Mouse (Mus musculus): Measurements from ENCODE around the gene Babam2. TPM values are rescaled to one million over a fixed set of nuclear protein-coding genes. Genes with fewer than 3 reads are reported as not detected.

The Babam2 gene
- total RNA-seq, 2 experiments from 2014 or later: 31.2 to 32.1 TPM

- DNase-seq (ENCODE audit: low spot score): no peak
- intact Hi-C loops (cut with DNase I): loop anchor here (5.0 kb wide), 1 partner anchor 47 kb away; no protein-coding TSS in a partner anchor
Measured at GRCm38 (mm10) chr5:32085566-32085965, 388.1 kb downstream of the Babam2 start.

GRCm38 (mm10) chr5:32085971-32086370 is 388.5 kb downstream of the Babam2 start:
- DNase-seq (ENCODE audit: low spot score): no peak
- intact Hi-C loops (cut with DNase I): loop anchor here (5.0 kb wide), 1 partner anchor 46 kb away; no protein-coding TSS in a partner anchor

DNA sequence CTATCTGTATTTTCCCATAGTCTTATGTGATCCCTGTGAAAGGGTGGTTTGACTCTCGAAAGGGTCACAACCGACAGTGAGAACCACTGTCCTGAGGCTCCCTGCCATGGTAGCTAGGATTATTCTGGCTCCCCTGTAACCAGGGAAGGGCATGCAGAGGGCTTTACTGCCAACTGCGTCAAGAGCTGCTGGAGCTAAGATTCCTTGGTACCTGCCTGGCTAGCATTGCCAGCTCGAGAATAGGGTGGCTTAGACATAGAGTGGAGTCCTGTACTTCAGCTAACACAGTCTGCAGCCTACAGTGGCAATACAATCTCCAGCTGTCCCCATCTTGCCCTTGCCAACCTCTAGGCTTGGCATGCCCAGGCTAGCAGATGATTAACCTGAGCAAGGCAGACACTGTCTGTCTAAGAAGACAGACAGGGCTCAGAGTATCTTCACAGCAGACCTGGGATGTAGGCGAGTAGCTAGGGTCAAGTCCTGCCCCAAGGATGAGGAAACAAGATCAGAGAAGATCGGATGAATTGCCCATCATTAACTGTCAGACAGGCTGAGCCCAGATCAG is 389.1 kb downstream of the Babam2 start:
- DNase-seq (ENCODE audit: low spot score): no peak
- intact Hi-C loops (cut with DNase I): loop anchor here (5.0 kb wide), 1 partner anchor 46 kb away; no protein-coding TSS in a partner anchor

- no peak for DNase-seq (ENCODE audit: low spot score)
- intact Hi-C loops (cut with DNase I): loop anchor here (5.0 kb wide), 1 partner anchor 43 kb away; no protein-coding TSS in a partner anchor
Measured at GRCm38 (mm10) chr5:32089481-32089880, 392.0 kb downstream of the Babam2 start.

DNA sequence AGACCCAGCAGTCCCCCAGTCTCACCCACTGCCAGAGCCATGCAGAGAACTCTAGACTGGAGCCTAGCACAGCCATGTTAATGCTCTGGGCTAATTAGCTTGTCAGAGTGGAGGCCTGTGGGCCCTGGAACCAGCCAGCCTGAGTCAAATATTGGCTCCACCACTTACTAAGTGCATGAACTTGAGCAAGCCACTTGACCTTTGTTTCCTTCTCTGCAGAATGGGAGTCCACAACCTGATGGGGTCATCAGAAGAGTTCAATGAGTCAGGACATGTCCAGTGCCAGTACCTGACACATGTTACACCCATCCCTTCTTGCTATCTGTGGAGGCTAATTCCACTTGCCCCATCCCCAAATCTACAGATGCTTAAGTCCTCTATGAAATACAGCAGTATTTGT is 394.8 kb downstream of the Babam2 start:
- intact Hi-C loops (cut with DNase I): no loop called here

GRCm38 (mm10) chr5:32098691-32099090 is 401.2 kb downstream of the Babam2 start:
- no peak for DNase-seq (ENCODE audit: low spot score)
- intact Hi-C loops (cut with DNase I): no loop called here

More for the DNA sequence above, 394.8 kb downstream of the Babam2 start:
- DNase-seq (ENCODE audit: low spot score): no peak

DNA sequence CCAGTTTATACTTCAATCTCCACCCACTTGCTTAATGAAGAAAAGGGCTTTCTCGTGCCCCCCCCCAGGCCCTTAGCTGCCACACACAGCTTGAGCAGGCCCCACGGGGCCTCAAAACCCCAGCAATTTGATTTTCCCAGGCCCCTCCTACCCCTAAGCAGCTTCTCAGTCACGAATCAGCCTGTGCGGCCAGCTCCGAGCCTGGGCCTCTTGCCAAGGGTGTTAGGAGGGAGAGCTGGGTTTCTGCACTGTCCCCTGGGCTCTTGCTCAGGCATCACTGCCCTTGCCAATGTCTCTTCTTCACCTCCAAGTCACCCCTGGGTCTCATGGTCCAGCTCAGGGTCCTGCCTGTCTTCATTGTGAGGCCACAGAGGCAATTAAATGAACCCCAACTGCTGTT is 405.0 kb downstream of the Babam2 start:
- DNase-seq (ENCODE audit: low spot score): peak; percentile 63
- intact Hi-C loops (cut with DNase I): no loop called here

DNA sequence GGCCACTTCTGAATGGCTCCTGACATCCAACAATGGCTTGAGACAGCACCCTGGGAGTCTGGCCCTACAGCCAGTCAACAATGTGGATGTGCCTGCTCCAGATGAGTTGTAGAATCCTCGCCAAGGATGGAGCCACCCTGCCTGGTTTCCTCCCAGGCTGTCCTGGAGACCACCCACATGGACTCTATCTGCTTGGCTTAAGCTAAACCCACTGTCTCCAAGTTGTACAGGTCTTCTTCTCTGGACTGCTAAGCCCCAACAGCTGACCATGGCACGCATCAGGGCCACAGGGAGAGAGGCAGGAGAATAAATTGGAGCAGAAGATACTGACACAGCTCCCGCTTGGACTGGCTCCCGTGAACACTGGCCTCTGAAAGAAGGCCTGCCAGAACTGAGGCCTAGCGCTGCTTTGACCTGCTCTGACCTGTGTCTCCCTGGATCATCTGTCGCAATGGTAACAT is 405.5 kb downstream of the Babam2 start:
- intact Hi-C loops (cut with DNase I): no loop called here
- DNase-seq (ENCODE audit: low spot score): peak; percentile 50

- intact Hi-C loops (cut with DNase I): no loop called here
- DNase-seq (ENCODE audit: low spot score): no peak
Measured at GRCm38 (mm10) chr5:32103545-32103944, 406.1 kb downstream of the Babam2 start.

DNA sequence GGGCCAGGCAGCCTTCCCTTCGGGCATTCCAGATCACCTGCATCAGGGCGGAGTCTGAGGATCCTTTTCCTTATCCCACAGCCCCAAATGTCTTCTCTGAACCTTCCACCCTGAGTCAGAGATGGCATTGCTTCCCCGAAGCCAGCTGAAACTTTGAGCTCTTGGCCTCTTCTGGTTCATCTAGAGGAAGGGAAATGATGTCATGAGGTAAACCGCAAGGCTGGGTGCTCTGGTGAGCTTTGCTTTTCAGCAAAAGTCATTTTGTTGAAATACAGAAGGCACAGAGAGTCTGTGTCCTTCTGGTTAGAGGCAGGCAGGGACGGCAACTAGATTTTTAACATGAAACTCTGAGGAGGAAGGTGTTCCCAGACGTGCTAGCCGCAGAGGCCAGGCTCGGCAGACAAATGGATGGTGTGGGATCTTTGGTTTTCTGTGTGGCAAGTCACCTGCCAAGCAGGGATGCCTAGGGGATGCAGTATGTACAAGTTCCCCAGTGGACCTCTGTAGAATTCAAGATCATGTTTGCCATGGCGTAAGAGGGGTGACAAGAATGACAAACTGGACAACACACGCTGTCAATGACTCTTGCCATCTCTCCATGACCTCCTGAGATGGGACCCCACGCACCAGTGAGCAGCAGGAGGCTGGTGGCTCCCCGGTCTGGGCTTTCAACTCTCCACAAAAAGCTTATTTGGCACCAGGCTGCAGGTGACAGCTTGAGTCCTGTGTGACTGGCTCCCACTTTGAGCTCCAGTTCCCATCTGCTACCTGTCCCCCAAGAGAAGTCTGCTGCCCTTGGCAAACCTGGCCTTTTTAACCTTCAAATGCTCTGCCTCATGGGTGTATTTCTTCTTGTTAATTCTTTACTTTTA is 406.9 kb downstream of the Babam2 start:
- intact Hi-C loops (cut with DNase I): no loop called here
- DNase-seq (ENCODE audit: low spot score): no peak

DNA sequence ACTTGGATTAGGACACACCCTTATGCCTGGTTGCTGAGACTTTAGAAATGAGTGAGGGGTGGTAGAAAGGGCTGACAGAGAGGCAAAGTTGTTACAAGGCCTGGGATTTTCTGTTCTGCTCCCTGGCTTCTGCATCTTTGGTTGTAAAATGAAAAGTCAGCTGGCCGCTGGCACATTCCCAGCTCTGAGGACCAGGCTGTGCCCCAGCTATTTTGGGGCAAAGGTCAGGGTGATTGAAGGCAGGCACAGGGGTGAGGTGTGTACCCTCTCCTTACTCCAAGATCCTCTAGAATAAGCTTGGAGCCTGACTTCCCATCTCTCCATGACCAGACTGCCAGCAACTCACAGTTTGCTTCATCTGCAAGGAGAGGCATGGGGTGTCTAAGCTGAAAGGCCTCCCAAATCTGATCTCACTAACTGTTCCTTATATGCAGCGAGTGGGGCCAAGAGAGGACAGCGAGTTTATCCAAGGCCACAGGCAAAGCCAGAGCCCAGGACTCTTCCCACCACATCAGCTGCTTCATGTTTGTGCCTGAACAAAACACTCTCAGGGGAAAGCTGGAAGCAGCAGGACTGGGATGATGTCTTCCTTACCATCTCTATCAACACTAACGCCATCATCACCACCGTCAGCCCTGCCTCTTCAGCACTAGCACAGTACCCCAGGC is 409.1 kb downstream of the Babam2 start:
- DNase-seq (ENCODE audit: low spot score): peak; percentile 19
- intact Hi-C loops (cut with DNase I): no loop called here

- intact Hi-C loops (cut with DNase I): no loop called here
Measured at GRCm38 (mm10) chr5:32110651-32111050, 413.2 kb downstream of the Babam2 start.

DNA sequence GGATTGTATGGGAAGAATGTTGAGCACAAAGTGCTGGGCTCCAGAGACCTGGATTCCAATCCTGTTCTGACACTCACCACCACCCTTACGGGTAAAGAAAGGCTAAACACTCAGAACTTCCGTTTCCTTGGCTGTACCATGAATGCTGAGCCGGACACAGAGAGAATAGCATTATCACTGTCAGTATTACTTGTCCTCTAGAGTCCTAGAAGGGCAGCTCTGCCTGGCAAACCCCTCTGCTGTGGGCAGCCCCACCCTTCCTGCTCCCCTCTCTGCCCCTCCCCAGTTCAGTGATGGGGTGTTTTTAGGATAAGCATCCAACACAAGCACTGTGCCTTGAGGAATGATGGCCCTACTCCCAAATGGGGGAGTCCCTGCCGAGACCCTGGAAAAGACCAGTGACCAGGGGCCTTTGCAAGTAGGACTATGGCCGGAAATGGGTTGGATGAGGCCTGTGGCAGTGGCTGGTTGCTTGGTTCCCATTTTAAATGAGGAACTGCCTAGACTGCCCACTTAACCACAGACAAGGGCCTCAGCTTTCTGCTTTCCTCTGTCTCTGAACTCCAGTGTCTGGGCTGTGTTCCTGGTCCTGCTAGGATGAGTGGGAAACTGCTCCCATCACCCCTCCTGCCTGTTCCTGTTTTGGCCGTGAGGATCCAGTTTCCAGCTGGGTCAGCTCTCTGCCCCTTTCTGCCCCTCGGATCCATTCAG is 414.9 kb downstream of the Babam2 start:
- DNase-seq (ENCODE audit: low spot score): no peak
- intact Hi-C loops (cut with DNase I): no loop called here

More at GRCm38 (mm10) chr5:32110651-32111050, 413.2 kb downstream of the Babam2 start:
- DNase-seq (ENCODE audit: low spot score): no peak

DNA sequence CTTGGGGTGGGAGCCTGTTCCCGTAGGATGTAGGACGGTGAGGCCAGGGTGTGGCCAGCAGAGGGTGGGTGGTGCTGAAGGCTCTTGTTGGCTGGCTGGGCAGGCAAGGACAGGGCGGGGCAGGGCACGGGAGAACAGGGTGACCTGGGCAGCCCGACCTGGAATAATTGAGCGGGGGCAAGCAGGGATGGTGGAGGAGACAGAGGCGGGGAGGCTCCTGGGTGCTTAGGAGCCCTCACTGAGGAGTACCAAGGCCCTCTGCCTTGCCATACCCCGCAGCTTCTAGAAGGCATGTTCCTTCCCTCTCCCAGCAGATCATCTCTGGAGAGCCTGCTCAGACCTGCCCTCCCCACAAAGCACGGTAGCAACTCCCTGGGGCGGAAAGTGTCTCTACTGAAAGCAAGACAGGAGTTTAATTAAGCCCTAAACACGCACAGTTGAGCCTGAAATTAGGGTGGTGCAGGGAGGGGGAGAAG is 423.5 kb downstream of the Babam2 start:
- DNase-seq (ENCODE audit: low spot score): no peak
- intact Hi-C loops (cut with DNase I): no loop called here

DNA sequence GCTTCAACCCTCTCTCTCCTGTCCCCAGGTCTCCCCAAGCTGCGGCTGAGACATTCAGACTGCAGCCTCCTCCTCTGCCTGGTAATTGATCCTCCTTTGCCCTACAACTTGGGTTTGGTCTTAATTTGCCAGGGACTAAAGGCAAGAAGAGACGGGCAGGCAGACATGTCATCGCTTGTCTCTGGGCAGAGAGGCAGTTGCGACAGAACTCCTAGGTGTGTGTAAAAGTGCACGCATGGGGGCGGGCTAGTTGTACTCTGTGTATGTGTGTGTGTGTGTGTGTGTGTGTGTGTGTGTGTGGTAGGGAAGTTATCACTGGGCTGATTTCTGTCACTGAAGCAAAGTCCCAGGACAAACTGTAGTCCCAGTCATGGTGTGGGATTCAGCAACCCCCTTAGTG is 424.5 kb downstream of the Babam2 start:
- intact Hi-C loops (cut with DNase I): no loop called here
- DNase-seq (ENCODE audit: low spot score): no peak

GRCm38 (mm10) chr5:32122363-32122762 is 424.9 kb downstream of the Babam2 start:
- no peak for DNase-seq (ENCODE audit: low spot score)
- intact Hi-C loops (cut with DNase I): no loop called here

- intact Hi-C loops (cut with DNase I): no loop called here
- no peak for DNase-seq (ENCODE audit: low spot score)
Measured at GRCm38 (mm10) chr5:32124957-32125356, 427.5 kb downstream of the Babam2 start.

DNA sequence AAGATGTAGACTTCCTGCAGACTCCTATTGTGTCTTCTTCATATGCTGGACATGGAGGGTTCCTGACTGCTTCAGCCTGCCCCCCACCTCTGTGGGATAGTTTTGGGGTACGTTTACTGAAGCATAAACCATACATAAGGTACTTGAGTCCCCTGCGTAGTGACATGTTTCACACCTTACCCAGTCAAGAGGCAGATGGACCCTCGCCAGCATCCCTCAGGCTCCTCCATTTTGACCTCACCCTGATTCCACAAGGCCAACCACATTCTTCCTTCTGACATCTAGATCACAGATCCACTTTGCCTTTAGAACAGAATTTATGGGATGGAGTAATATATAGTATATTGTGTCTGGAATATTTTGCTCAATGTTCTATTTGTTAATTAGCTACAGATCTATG is 429.7 kb downstream of the Babam2 start:
- DNase-seq (ENCODE audit: low spot score): no peak
- intact Hi-C loops (cut with DNase I): no loop called here

- no peak for DNase-seq (ENCODE audit: low spot score)
- intact Hi-C loops (cut with DNase I): no loop called here
Measured at GRCm38 (mm10) chr5:32127927-32128326, 430.4 kb downstream of the Babam2 start.
